Mouse (Mus musculus) adrenal gland (tissue): ENCODE measurements around the gene Il17rd.

ENCODE experiments used
- intact Hi-C: fragments of 180-260 bp; cut with DNase I; formaldehyde crosslinking; loops from one replicate; pipeline ENCODE4 v1.15.1; 2025

Il17rd gene

DNA sequence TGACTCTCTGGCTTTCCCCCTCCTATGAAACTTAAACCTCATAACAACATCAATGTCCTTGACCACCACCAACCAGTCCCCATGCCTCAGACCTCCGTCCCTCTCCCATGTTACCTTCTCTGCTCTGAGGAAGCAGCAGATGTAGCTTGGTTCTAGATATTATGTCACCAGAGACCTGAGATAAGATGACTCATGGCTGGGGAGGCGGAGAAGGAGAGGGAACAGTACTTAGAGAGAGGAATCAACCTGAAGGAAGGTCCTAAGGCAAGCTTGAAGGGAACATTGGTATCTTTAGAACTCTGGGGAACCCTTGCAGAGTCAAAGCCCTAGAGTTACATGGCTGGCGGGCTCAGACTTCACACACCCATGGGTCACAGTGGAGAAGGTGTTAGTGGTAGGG is 101.2 kb downstream of the Il17rd start:
- intact Hi-C loops = no loop called here

DNA sequence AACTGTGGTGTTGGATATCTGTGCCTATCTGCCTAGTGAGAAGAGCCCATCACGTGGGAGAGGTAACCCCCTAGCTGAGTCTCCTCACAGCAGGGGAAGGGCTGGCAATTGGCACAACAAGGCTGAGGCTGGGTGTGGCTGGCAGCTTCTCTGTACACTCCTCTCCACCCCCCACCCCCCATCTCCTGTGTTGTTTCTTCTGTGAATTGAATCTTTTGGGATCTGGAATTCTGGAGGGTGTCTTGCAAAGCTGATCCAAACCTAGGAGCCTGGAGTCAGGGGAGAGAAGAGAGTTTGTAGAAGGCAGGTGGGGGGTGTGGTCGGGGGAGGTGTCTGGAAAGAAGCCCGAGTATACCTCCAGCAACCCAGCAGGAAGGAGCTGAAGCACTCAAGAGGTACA is 102.7 kb downstream of the Il17rd start:
- intact Hi-C loops = no loop called here

DNA sequence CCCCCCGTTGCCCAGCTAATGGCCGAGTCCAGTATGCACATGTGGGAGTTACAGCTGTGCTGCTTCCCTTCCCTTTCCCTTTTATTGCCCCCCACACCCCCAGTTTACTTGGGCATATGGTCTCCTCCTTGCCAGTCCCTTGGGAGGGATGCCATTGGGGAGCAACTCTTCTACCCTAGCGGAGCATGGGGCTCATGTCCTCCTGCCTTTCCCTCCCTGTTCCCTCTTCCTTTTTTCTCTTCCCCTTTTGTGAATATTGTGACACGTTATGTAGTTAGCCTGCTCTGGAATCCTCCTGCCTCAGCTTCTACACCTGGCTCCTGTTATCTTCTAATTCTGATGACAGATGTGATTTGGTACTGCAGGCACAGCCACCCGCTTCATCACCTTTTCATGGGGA is 103.9 kb downstream of the Il17rd start:
- intact Hi-C loops = no loop called here

DNA sequence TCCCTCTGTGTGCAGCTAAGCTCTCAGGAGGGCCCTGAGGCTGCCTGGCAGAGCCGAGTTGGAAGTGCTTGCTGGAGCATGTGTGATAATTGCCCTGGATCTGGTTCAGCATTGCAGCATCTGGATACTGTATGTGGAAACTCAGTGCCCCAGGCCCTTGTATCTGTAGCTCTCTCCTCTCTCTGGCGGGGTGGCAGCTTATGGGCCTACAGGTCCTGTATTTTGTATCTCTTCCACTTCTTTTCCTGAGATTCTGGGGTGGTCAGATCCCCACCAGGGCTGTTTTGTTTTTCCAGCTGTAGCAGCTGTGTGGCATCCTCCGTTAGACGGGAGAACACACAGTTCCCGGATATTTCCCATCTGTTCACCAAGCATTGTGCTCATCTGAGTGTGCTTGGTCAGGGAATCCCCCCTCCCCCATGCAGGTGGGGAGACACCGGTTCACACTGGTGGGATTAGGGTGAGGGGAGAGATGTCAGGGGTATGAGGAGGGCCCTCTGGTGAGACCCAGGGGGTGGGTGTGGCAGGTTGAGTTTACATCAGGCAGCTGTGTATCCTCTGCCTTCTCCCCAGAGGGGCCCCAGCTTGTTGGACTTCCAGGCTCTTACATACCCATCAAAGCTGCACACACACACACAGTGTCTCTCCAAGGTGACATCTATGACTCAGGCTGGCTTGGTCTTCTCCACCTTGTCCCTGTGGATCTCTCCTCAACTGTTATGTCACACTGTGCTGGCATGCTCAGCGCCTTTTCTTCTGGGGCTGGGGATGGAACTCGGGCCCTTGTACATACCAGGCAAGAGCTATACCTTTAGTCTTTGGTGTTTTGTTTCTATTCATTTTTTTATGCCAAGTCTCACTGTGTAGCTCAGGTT is 106.7 kb downstream of the Il17rd start:
- intact Hi-C loops = no loop called here

DNA sequence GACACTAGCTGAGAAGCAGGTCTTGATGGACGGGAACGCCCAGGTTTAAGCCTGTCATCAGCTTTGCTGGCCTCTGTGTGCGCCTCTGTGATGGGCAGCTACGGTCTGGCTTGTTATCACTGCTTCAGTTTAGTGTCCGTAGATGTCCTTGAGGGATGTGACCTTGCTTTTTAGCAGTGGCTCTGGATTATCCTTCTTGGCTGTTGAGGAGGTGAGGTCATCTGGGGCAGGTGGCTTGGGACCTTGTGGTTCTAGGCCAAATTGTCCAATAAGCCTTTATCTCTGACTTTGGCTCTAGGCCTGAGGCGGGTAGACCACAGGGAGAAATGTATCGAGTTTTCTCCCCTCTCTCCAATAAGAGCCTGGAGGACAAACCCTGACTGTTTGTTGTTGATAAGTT is 109.0 kb downstream of the Il17rd start:
- intact Hi-C loops = no loop called here

DNA sequence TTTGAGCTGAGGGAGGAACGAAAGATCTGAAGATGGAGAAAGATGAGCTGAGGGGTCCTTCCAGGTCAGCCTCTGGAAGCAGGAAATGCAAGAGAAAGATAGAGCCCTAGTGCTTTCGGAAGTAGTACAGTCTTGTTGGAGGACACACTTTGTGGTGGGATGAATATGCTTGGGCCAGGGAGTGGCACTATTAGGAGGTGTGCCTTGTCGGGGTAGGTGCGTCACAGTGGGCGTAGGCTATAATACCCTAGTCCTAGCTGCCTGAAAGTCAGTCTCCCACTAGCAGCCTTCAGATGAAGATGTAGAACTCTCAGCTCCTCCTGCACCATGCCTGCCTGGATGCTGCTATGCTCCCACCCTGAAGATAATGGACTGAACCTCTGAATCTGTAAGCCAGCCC is 110.7 kb downstream of the Il17rd start:
- intact Hi-C loops = no loop called here

DNA sequence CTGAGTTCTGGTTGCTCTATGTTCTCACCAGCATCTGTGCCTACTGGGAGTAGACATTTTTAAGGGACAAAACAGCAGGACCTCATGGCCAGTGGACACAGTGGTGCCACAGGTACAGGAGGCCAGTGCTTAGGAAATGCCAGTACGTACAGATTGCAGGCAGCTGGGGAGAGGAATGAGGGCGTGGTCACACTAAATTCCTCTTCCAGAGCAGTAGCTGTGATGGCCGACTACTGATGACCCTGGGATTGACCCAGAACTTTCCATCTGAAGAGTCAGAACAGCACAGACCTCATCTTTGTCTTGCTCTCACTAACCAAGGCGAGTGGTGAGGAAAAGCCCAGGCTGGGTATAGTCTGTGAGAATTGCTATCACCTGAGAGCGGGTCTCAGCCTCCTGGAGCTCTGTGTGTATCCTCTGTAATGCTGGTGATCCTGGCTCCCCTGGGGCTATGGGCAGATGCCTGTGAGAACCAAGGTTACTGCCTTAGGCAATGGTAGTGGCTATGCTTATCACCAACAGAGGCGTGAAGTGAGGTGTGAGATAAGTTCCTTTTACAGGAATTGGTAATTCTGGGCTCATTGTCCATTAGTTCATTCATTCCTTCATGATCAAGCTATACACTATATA is 111.4 kb downstream of the Il17rd start:
- intact Hi-C loops = no loop called here

DNA sequence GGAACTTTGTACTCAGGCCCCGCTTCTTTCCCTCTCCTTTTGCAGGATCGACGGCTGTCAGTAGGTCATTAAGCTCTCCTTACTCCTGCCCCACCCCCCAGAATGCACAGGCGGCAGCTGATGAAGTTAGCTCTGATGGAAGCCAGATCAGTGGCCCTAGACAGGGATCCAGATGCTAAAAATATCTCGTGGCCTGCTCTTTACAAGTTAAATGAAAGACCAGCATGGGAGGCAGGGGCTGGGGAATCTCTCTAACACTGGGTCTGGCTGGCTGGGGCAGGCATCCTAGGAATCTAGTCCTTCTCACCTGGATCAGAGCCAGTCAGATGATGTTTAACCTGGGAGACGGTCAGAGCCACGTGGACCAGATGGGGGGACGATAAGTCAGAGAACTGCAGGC is 112.7 kb downstream of the Il17rd start:
- intact Hi-C loops = no loop called here

DNA sequence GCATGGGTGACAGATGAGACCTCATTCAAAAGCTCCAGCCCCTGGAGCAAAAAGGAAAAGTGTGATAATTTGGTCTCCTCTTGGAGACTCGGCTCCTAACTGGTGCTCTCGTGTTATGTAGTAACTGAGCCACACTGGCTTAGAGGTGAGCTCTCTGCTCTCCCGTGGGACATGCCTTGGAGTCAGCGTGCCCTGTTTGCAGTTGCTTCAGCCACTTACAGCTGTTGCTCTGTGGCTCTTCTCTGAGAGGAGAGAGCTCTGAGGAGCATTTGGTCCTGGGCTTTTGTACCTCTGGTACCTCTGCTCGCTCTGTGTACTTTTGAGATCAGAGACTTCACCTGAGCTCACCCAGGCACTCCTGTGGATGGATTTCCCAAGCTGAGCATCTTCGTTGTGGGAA is 116.3 kb downstream of the Il17rd start:
- intact Hi-C loops = no loop called here

DNA sequence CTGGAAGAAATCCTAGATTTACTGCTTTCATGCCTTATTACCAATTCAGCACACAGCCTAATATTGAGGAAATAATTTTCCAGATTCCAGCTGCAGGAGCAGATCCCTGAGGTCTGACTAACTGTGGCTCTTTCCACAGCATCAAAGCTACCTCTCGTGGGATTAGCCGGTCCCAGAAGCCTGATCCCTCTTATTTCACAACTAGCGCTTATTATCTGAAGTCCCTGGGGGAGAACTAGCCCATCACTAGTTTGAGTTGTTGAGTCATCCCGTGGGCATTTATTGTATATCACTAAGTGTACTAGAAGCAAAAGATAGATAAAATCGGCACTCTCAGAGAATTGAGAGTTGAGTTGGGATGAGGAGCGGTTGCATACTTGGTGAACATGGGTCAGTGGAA is 117.3 kb downstream of the Il17rd start:
- intact Hi-C loops = no loop called here
